Mouse (Mus musculus): ENCODE results near the gene Tex2. TPM values are rescaled to one million over a fixed set of nuclear protein-coding genes. Genes with fewer than 3 reads are reported as not detected.

Tex2 gene
- total RNA-seq (2012; rRNA removed) (5.0 and 6.2 TPM in 2 replicates), total RNA-seq (2014; rRNA removed) (3.9 and 4.5 TPM in 2 replicates), polyA plus RNA-seq (2012; ENCODE audit: insufficient read length, low read depth) (3.9 and 4.0 TPM in 2 replicates)

GRCm38 (mm10) chr11:106612961-106613637, at the start of gene Tex2:
Gene Tex2, minus strand, starts transcription at chr11:106613423.
- H3K4me2 ChIP-seq (ENCODE audit: insufficient read depth, low read depth, poor library complexity, severe bottlenecking), result peak within 1 kb of the TSS; percentile 74
- no peaks in the 10 kb centered on the region for H3K79me2 ChIP-seq (replicated peaks; ENCODE audit: control insufficient read depth, extremely low read depth, insufficient read depth, poor library complexity, severe bottlenecking)
- dilution Hi-C loops (cut with MboI; ENCODE audit: extremely low pct_ligation_motif_present, extremely low pct_unique_long_range_greater_than_20kb, low sequenced_read_pairs), result no loop called here
- H3K4me3 ChIP-seq (replicated peaks in 1 of 3; ENCODE audit: low read depth in 2 of 3, low read length in 2 of 3, poor library complexity in 1 of 3), result peak within 1 kb of the TSS; percentile 76 to 94 (median 85)
- in situ Hi-C loops (cut with MboI; ENCODE audit: low pct_ligation_motif_present, low pct_unique_long_range_greater_than_20kb, low sequenced_read_pairs), result no loop called here
- no peaks in the 10 kb centered on the region for H3K9me3 ChIP-seq (replicated peaks; ENCODE audit: low read length)
- no peak for TF ChIP-seq ZKSCAN1 (IDR thresholded peaks at IDR 0.05; ENCODE audit: borderline replicate concordance, low read depth, low read length)
- TF ChIP-seq JUN (IDR thresholded peaks at IDR 0.05; ENCODE audit: insufficient read depth, low read depth, low read length), result 0 out of 2 replicates have a peak, but pooled peaks have one; percentile 6
- TF ChIP-seq MAZ (IDR thresholded peaks at IDR 0.05; ENCODE audit: low read depth, low read length), result peak; percentile 95
- no peak for TF ChIP-seq SMC3 (IDR thresholded peaks at IDR 0.05; ENCODE audit: low read depth, low read length)
- TF ChIP-seq CHD1 (IDR thresholded peaks at IDR 0.05; ENCODE audit: low read depth, low read length), result no peak
- TF ChIP-seq ZMIZ1 (IDR thresholded peaks at IDR 0.05; ENCODE audit: low read depth, low read length), result no peak
- peak; percentile 65; the same call in 1 of the 2 replicates for TF ChIP-seq TCF12 (IDR thresholded peaks at IDR 0.05; ENCODE audit: low read depth, low read length)
- TF ChIP-seq ZC3H11A (IDR thresholded peaks at IDR 0.05; ENCODE audit: low read depth, low read length), result no peak
- TF ChIP-seq USF1 (IDR thresholded peaks at IDR 0.05; ENCODE audit: low read depth, low read length), result peak; percentile 54
- TF ChIP-seq HCFC1 (IDR thresholded peaks at IDR 0.05; ENCODE audit: low read depth, low read length), result peak; percentile 91
- peak; percentile 78; the same call in 1 of the 2 replicates for TF ChIP-seq KAT2A (IDR thresholded peaks at IDR 0.05; ENCODE audit: insufficient replicate concordance, low read length)
- 0 out of 2 replicates have a peak, but pooled peaks have one; percentile 43 for TF ChIP-seq MYC (IDR thresholded peaks at IDR 0.05; ENCODE audit: low read depth, low read length)
- TF ChIP-seq NELFE (IDR thresholded peaks at IDR 0.05; ENCODE audit: low read depth, low read length), result peak; percentile 63; the same call in 1 of the 2 replicates
- no peak for TF ChIP-seq RAD21 (IDR thresholded peaks at IDR 0.05; ENCODE audit: low read depth, low read length)
- no peak for TF ChIP-seq EP300 (IDR thresholded peaks at IDR 0.05; ENCODE audit: low read length)
- peak; percentile 48; the same call in 1 of the 2 replicates for TF ChIP-seq USF2 (conservative IDR thresholded peaks at IDR 0.05; ENCODE audit: low read depth, low read length)
- TF ChIP-seq MAX (IDR thresholded peaks at IDR 0.05; ENCODE audit: low read length), result peak; percentile 34; the same call in 1 of the 2 replicates
- peak; percentile 18; the same call in 1 of the 2 replicates for TF ChIP-seq CHD2 (IDR thresholded peaks at IDR 0.05; ENCODE audit: low read length)
- peak; percentile 89 for TF ChIP-seq MEF2A (IDR thresholded peaks at IDR 0.05; ENCODE audit: borderline replicate concordance, low read depth, low read length)
- peak; percentile 68 for TF ChIP-seq IRF4 (IDR thresholded peaks at IDR 0.05; ENCODE audit: low read depth, low read length)
- peak; percentile 48 for TF ChIP-seq POLR2A (IDR thresholded peaks at IDR 0.05; ENCODE audit: low read depth, low read length)
- TF ChIP-seq E2F4 (IDR thresholded peaks at IDR 0.05; ENCODE audit: insufficient replicate concordance, low read depth, low read length), result peak; percentile 26; the same call in 1 of the 2 replicates
- peak; percentile 100 for TF ChIP-seq SIN3A (IDR thresholded peaks at IDR 0.05; ENCODE audit: low read length)
- peak; percentile 62; the same call in 1 of the 2 replicates for TF ChIP-seq ZNF384 (IDR thresholded peaks at IDR 0.05; ENCODE audit: low read depth, low read length)
- TF ChIP-seq RCOR1 (conservative IDR thresholded peaks at IDR 0.05; ENCODE audit: low read depth, low read length), result no peak
- TF ChIP-seq MXI1 (IDR thresholded peaks at IDR 0.05; ENCODE audit: low read depth, low read length), result peak; percentile 83
- peak; percentile 18; the same call in 1 of the 2 replicates for TF ChIP-seq GABPA (IDR thresholded peaks at IDR 0.05; ENCODE audit: insufficient replicate concordance, low read depth, low read length)
- TF ChIP-seq PAX5 (IDR thresholded peaks at IDR 0.05; ENCODE audit: low read length), result no peak
- TF ChIP-seq TBP (conservative IDR thresholded peaks at IDR 0.05; ENCODE audit: low read depth, low read length), result peak; percentile 62; the same call in 1 of the 2 replicates
- no peak for TF ChIP-seq UBTF (IDR thresholded peaks at IDR 0.05; ENCODE audit: low read depth, low read length)
- TF ChIP-seq NRF1 (IDR thresholded peaks at IDR 0.05; ENCODE audit: low read depth, low read length), result peak; percentile 24; the same call in 1 of the 2 replicates
- no peak; the same call in 1 of the 2 replicates for TF ChIP-seq MAFK (IDR thresholded peaks at IDR 0.05; ENCODE audit: insufficient replicate concordance, low read length)
- TF ChIP-seq ELF1 (IDR thresholded peaks at IDR 0.05; ENCODE audit: low read depth, low read length), result peak; percentile 72
- DNase-seq (ENCODE audit: extremely low read depth), result peak; percentile 96
- peak within 1 kb of the TSS; percentile 62 for H3K9ac ChIP-seq (ENCODE audit: insufficient read depth, low read depth)
- H3K4me1 ChIP-seq (ENCODE audit: control insufficient read depth in 1 of 2, insufficient read depth in 2 of 2), result peaks cover 3 to 13% of the 10 kb centered on the region in 2 experiments
- no peaks in the 10 kb centered on the region for H3K36me3 ChIP-seq (replicated peaks in 1 of 2; ENCODE audit: control insufficient read depth in 1 of 2, insufficient read depth in 1 of 2, low read length in 1 of 2)
- H3K27ac ChIP-seq (ENCODE audit: insufficient read depth, low read depth), result no peak within 1 kb of the TSS
- peaks cover 19% of the 10 kb centered on the region for H3K27me3 ChIP-seq (replicated peaks)

Data from CH12.LX (cell line).